Mouse (Mus musculus) frontal cortex, postnatal 25 days (tissue): ENCODE measurements around the gene Dclk2.

Experiments used
- DNase-seq, 2 experiments: peaks; one replicate each; pipeline ENCODE4 v3.0.0; 2022; ENCODE audit warnings: low spot score in 2 of 2

The Dclk2 gene

GRCm38 (mm10) chr3:86894491-86894890 lies 26.2 kb downstream of the Dclk2 start:
- no peak for DNase-seq

- no peak for DNase-seq
Observed at GRCm38 (mm10) chr3:86887512-86887911, 33.1 kb downstream of the Dclk2 start.

GRCm38 (mm10) chr3:86885180-86885579 lies 35.5 kb downstream of the Dclk2 start:
- DNase-seq = no peak

GRCm38 (mm10) chr3:86884481-86884880 lies 36.2 kb downstream of the Dclk2 start:
- DNase-seq = no peak

- DNase-seq = no peak
Observed at GRCm38 (mm10) chr3:86883985-86884384, 36.7 kb downstream of the Dclk2 start.

GRCm38 (mm10) chr3:86875912-86876311 lies 44.7 kb downstream of the Dclk2 start:
- DNase-seq = no peak

GRCm38 (mm10) chr3:86873092-86873600 lies 47.5 kb downstream of the Dclk2 start:
- no peak for DNase-seq

GRCm38 (mm10) chr3:86870952-86871351 lies 49.7 kb downstream of the Dclk2 start:
- DNase-seq = no peak

- DNase-seq = no peak
Observed at GRCm38 (mm10) chr3:86870411-86870810, 50.2 kb downstream of the Dclk2 start.

GRCm38 (mm10) chr3:86868721-86869120 lies 51.9 kb downstream of the Dclk2 start:
- no peak for DNase-seq

GRCm38 (mm10) chr3:86863327-86864008 lies 57.2 kb downstream of the Dclk2 start:
- no peak for DNase-seq

GRCm38 (mm10) chr3:86862939-86863311 lies 57.7 kb downstream of the Dclk2 start:
- DNase-seq = no peak

GRCm38 (mm10) chr3:86862245-86862938 lies 58.3 kb downstream of the Dclk2 start:
- DNase-seq = no peak

- DNase-seq = no peak
Observed at GRCm38 (mm10) chr3:86859791-86860190, 60.9 kb downstream of the Dclk2 start.

- DNase-seq = no peak
Observed at GRCm38 (mm10) chr3:86858699-86859098, 62.0 kb downstream of the Dclk2 start.

- DNase-seq = no peak
Observed at GRCm38 (mm10) chr3:86857833-86858398, 62.7 kb downstream of the Dclk2 start.

- no peak for DNase-seq
Observed at GRCm38 (mm10) chr3:86852867-86853266, 67.8 kb downstream of the Dclk2 start.

GRCm38 (mm10) chr3:86851131-86851530 lies 69.5 kb downstream of the Dclk2 start:
- no peak for DNase-seq

GRCm38 (mm10) chr3:86850394-86851030 lies 70.1 kb downstream of the Dclk2 start:
- no peak for DNase-seq

- DNase-seq = no peak
Observed at GRCm38 (mm10) chr3:86849337-86849736, 71.3 kb downstream of the Dclk2 start.

GRCm38 (mm10) chr3:86847536-86847935 lies 73.1 kb downstream of the Dclk2 start:
- DNase-seq = no peak

GRCm38 (mm10) chr3:86846036-86846435 lies 74.6 kb downstream of the Dclk2 start:
- DNase-seq = no peak
